ENCODE assay signal across 8 mouse cellular contexts in the genomic region with DNA sequence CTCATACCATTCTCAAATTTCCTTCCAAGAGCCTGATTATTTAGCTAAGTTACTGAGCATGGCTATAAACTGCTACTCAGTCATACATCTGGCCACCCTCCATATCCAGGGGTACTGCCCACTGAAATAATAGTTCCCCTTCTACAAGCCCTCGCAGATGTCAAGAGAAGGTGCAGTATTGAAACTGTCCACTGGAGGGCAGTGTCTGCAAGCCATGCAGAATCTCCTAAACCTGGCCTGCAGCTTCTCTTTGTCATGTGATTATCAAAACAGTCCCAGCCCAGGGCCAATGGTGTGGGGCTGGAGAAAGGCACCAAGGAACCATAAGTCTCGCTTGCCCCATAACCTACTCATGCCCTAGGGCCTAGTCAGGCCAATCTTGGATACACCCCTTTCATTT.
DNase-seq lines count a peak whose midpoint lies in the region; ATAC-seq and TF ChIP-seq lines count a peak whose summit lies in the region.

No protein-coding gene starts in this region.

- H3K4me1 ChIP-seq in cortical plate, adult 2 months (ENCODE audit: control insufficient read depth, insufficient read depth, low read length) = no peaks in the 10 kb centered on the region
- peaks cover 3% of the 10 kb centered on the region; the same call in 1 of the 2 replicates for H3K4me1 ChIP-seq in lung, embryonic 16.5 days (replicated peaks; ENCODE audit: control insufficient read depth, insufficient read depth, low read length)

- H3K79me2 ChIP-seq in C2C12 (ENCODE audit: control insufficient read depth, insufficient read depth) = no peaks in the 10 kb centered on the region

- ATAC-seq in lung, embryonic 16.5 days (ENCODE audit: low read depth) = peak; percentile 54

- no peak overlapping the region for H3ac ChIP-seq in C2C12 (ENCODE audit: control insufficient read depth, insufficient read length, low read depth)

- H3K9me3 ChIP-seq in lung, embryonic 16.5 days (ENCODE audit: control insufficient read depth, low read length) = 0 out of 2 replicates have a peak, but pooled peaks cover 2% of the 10 kb centered on the region

- no peak overlapping the region for H3K27ac ChIP-seq in cortical plate, adult 2 months (ENCODE audit: insufficient read depth, low read length)
- no peak overlapping the region for H3K27ac ChIP-seq in lung, embryonic 16.5 days (ENCODE audit: low read length)

- H3K4me2 ChIP-seq in lung, embryonic 16.5 days (ENCODE audit: low read depth, low read length) = no peak overlapping the region

- peaks cover 5% of the 10 kb centered on the region for H3K27me3 ChIP-seq in C2C12 (ENCODE audit: control insufficient read depth, insufficient read depth, insufficient read length)
- no peaks in the 10 kb centered on the region for H3K27me3 ChIP-seq in lung, embryonic 16.5 days (ENCODE audit: control insufficient read depth, insufficient read depth, low read depth, low read length)

- TF ChIP-seq CTCF in C2C12 (IDR thresholded peaks at IDR 0.05; ENCODE audit: control insufficient read depth, insufficient read depth, insufficient read length) = peak; percentile 65
- peak; percentile 91 for TF ChIP-seq CTCF in cortical plate, adult 2 months (IDR thresholded peaks at IDR 0.05; ENCODE audit: extremely low read depth, insufficient read depth, low read length)

- H3K79me3 ChIP-seq in C2C12 (ENCODE audit: low read depth) = no peaks in the 10 kb centered on the region

- no peak overlapping the region for H3K4me3 ChIP-seq in C2C12 (ENCODE audit: insufficient read depth, poor library complexity, severe bottlenecking)
- H3K4me3 ChIP-seq in cortical plate, adult 2 months (ENCODE audit: insufficient read depth, low read length) = no peak overlapping the region
- H3K4me3 ChIP-seq in lung, embryonic 16.5 days (ENCODE audit: low read length) = no peak overlapping the region

- H3K36me3 ChIP-seq in C2C12 (ENCODE audit: control insufficient read depth, insufficient read depth) = no peaks in the 10 kb centered on the region
- H3K36me3 ChIP-seq in lung, embryonic 16.5 days (ENCODE audit: control insufficient read depth, insufficient read depth, low read length) = peaks cover 7% of the 10 kb centered on the region; the same call in 1 of the 2 replicates

- whole genome bisulfite sequencing in large intestine, adult 2 months = 10% methylated on average over 2 of the region's 2 CpGs
- whole genome bisulfite sequencing in lung, embryonic 16.5 days = 31% methylated on average over 2 of the region's 2 CpGs

- no peak overlapping the region for H3K9ac ChIP-seq in lung, embryonic 16.5 days (ENCODE audit: low read length)

- no peak for TF ChIP-seq POLR2A in cortical plate, adult 2 months (IDR thresholded peaks at IDR 0.05; ENCODE audit: extremely low read depth, insufficient read depth, low read length)

- DNase-seq in T-cell, adult 2 months (ENCODE audit: low spot score) = peak; percentile 11
- DNase-seq in gastrocnemius, postnatal 4 days (ENCODE audit: low spot score in 2 of 2) = peak; percentile 48 to 74
- DNase-seq in large intestine, adult 2 months (ENCODE audit: low read depth, low spot score) = peak; percentile 31
- DNase-seq in retina, embryonic 14.5 days (ENCODE audit: low spot score) = peak; percentile 85
- peak; percentile 38 for DNase-seq in urinary bladder, adult 2 months (ENCODE audit: low spot score)

TF ChIP-seq in C2C12, 6 proteins besides CTCF, POLR2A, EP300 and RAD21:
- TF ChIP-seq USF1 (IDR thresholded peaks at IDR 0.05; ENCODE audit: low read depth) (peak; percentile 42), FOSL1 (IDR thresholded peaks at IDR 0.05; ENCODE audit: insufficient read depth, low read length, poor library complexity, severe bottlenecking) (no peak)

Comparison
In these comparisons a context has a peak if more than half of its experiments do, and no peak if none do; other contexts are left out.
1. DNase-seq: peak in every context shown above with its lines; median percentile 85 in retina, embryonic 14.5 days; 61 in gastrocnemius, postnatal 4 days; 38 in urinary bladder, adult 2 months; 31 in large intestine, adult 2 months; 11 in T-cell, adult 2 months.